Mouse (Mus musculus) liver, postnatal 0 days (tissue): ENCODE results near the gene Ntn4.

Experiments used
- CTCF ChIP-seq: sonication (generic); IDR thresholded peaks from 2 replicates; pipeline ENCODE4 v1.5.1; 2016; ENCODE audit warnings: antibody characterized with exemption, low read depth
- EP300 ChIP-seq: IDR thresholded peaks from 2 replicates; pipeline ENCODE4 v1.6.1; 2016; ENCODE audit warnings: antibody characterized with exemption, low read depth, mild to moderate bottlenecking

DNA sequence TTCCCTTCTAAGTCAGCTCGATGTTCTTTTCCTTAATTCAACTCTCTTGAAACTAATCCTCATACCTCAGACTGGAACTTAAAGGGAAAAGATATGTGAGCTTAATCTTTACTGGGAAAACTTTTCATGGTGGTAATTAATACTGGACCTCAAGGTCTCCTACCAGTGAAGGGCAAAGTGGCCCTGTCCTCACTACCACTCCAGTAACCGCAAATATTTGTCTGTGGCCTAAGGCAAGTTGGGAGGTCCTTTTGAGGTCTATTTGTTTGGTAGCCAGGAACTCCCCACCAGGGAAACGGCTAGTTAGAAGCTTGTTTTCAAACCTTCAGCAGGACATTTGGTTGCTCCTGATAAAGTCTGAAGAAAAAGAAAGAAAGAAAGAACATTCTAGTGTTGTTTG is 26.5 kb downstream of the Ntn4 start:
- TF ChIP-seq CTCF = no peak
- TF ChIP-seq EP300 = 0 out of 2 replicates have a peak, but pooled peaks have one; percentile 16
